19 mouse cellular contexts compared by ENCODE assay signal in genomic region chr13:58598578-58598977, GRCm38 (mm10). TPM values are rescaled to one million over a fixed set of nuclear protein-coding genes. Genes with fewer than 3 reads are reported as not detected.
DNase-seq lines count a peak whose midpoint lies in the region; ATAC-seq and TF ChIP-seq lines count a peak whose summit lies in the region.
"Had no signal": no experiment of that assay in that cellular context is flagged by ENCODE, and none has a peak within 500 bp of the region (broad histone marks: within the 10 kb centered on the region; RNA-seq: fewer than 3 reads in every experiment).

No protein-coding gene starts in this region.

- no peak overlapping the region for H3K4me2 ChIP-seq in lung, postnatal 0 days (replicated peaks; ENCODE audit: low read depth, low read length)
- H3K4me2 ChIP-seq in intestine, postnatal 0 days (replicated peaks; ENCODE audit: low read depth) = no peak overlapping the region
- no peak overlapping the region for H3K4me2 ChIP-seq in stomach, postnatal 0 days (replicated peaks; ENCODE audit: low read depth)
- H3K4me2 ChIP-seq: heart, embryonic 13.5 days; hindbrain, embryonic 15.5 days; limb, embryonic 15.5 days had no signal

- no peak overlapping the region for H3K9ac ChIP-seq in lung, postnatal 0 days (replicated peaks; ENCODE audit: low read depth)
- H3K9ac ChIP-seq in intestine, postnatal 0 days (ENCODE audit: low read depth, low read length) = no peak overlapping the region
- no peak overlapping the region for H3K9ac ChIP-seq in stomach, postnatal 0 days (ENCODE audit: low read length)
- H3K9ac ChIP-seq: forebrain, postnatal 0 days; heart, embryonic 13.5 days; hindbrain, embryonic 15.5 days; limb, embryonic 15.5 days; liver, postnatal 0 days had no signal

- TF ChIP-seq EP300 in lung, postnatal 0 days (IDR thresholded peaks at IDR 0.05) = no peak
- no peak for TF ChIP-seq EP300 in stomach, postnatal 0 days (optimal IDR thresholded peaks at IDR 0.05)

- no peaks in the 10 kb centered on the region for H3K4me1 ChIP-seq in lung, postnatal 0 days (ENCODE audit: insufficient read depth, low read depth, low read length)
- H3K4me1 ChIP-seq in intestine, postnatal 0 days (replicated peaks; ENCODE audit: control insufficient read depth, insufficient read depth, low read length) = peaks cover 5% of the 10 kb centered on the region; the same call in 1 of the 2 replicates
- no peaks in the 10 kb centered on the region for H3K4me1 ChIP-seq in stomach, postnatal 0 days (replicated peaks; ENCODE audit: control insufficient read depth, insufficient read depth)
- peaks cover 10% of the 10 kb centered on the region; the same call in 1 of the 2 replicates for H3K4me1 ChIP-seq in forebrain, embryonic 10.5 days
- H3K4me1 ChIP-seq: hindbrain, embryonic 15.5 days; limb, embryonic 15.5 days had no signal

- peak; percentile 14 for DNase-seq in lung, postnatal 0 days (ENCODE audit: low spot score)
- no peak for DNase-seq in lung, postnatal 25 days (ENCODE audit: low spot score)
- peak; percentile 63 for DNase-seq in R1 (ENCODE audit: low read depth, low spot score)
- DNase-seq in stomach, postnatal 0 days (ENCODE audit: low spot score) = no peak
- DNase-seq in gastrocnemius, postnatal 25 days = no peak
- DNase-seq in forebrain, embryonic 10.5 days (ENCODE audit: extremely low spot score, low spot score) = no peak
- no peak for DNase-seq in cerebellum, postnatal 10 days
- DNase-seq: cerebellum, adult 2 months; forebrain, postnatal 0 days; heart, postnatal 36 days; liver, postnatal 0 days; lung, postnatal 14 days; thymus, adult 18-20 months; thymus, postnatal 4 days had no signal

- no peaks in the 10 kb centered on the region for H3K36me3 ChIP-seq in lung, postnatal 0 days (ENCODE audit: insufficient read depth, low read length)
- H3K36me3 ChIP-seq in intestine, postnatal 0 days (ENCODE audit: control insufficient read depth, insufficient read depth) = no peaks in the 10 kb centered on the region
- H3K36me3 ChIP-seq in stomach, postnatal 0 days (ENCODE audit: control insufficient read depth, insufficient read depth, low read length) = no peaks in the 10 kb centered on the region
- H3K36me3 ChIP-seq in forebrain, embryonic 10.5 days (replicated peaks) = no peaks in the 10 kb centered on the region
- H3K36me3 ChIP-seq: heart, embryonic 13.5 days; hindbrain, embryonic 15.5 days; limb, embryonic 15.5 days; midbrain, embryonic 10.5 days had no signal

- H3K4me3 ChIP-seq in lung, postnatal 0 days (ENCODE audit: low read depth, low read length) = no peak overlapping the region
- H3K4me3 ChIP-seq in intestine, postnatal 0 days (ENCODE audit: low read depth, low read length) = no peak overlapping the region
- H3K4me3 ChIP-seq in stomach, postnatal 0 days (ENCODE audit: low read depth, low read length) = no peak overlapping the region
- H3K4me3 ChIP-seq in forebrain, embryonic 10.5 days = no peak overlapping the region
- H3K4me3 ChIP-seq: heart, embryonic 13.5 days; hindbrain, embryonic 15.5 days; limb, embryonic 15.5 days; midbrain, embryonic 10.5 days had no signal

- WGBS in lung, postnatal 0 days = 20% methylated on average over 4 of the region's 4 CpGs
- 20% methylated on average over 4 of the region's 4 CpGs for WGBS in intestine, postnatal 0 days
- 30% methylated on average over 4 of the region's 4 CpGs for WGBS in stomach, postnatal 0 days
- 63% methylated on average over 4 of the region's 4 CpGs for WGBS in forebrain, embryonic 10.5 days

- ATAC-seq in lung, postnatal 0 days = no peak
- 0 out of 2 replicates have a peak, but pooled peaks have one; percentile 28 for ATAC-seq in intestine, postnatal 0 days
- peak; percentile 53; the same call in 1 of the 2 replicates for ATAC-seq in stomach, postnatal 0 days (ENCODE audit: low FRiP score, low TSS enrichment)
- ATAC-seq: forebrain, postnatal 0 days; liver, postnatal 0 days had no signal

- no peaks in the 10 kb centered on the region for H3K9me3 ChIP-seq in lung, postnatal 0 days (ENCODE audit: low read length)
- H3K9me3 ChIP-seq in intestine, postnatal 0 days (ENCODE audit: control insufficient read depth) = no peaks in the 10 kb centered on the region
- no peaks in the 10 kb centered on the region for H3K9me3 ChIP-seq in stomach, postnatal 0 days (ENCODE audit: control insufficient read depth, low read length)
- H3K9me3 ChIP-seq in forebrain, embryonic 10.5 days = no peaks in the 10 kb centered on the region
- H3K9me3 ChIP-seq: heart, embryonic 13.5 days; hindbrain, embryonic 15.5 days; limb, embryonic 15.5 days; midbrain, embryonic 10.5 days had no signal

- no peaks in the 10 kb centered on the region for H3K27me3 ChIP-seq in lung, postnatal 0 days (replicated peaks; ENCODE audit: insufficient read depth, low read length)
- no peaks in the 10 kb centered on the region for H3K27me3 ChIP-seq in intestine, postnatal 0 days (replicated peaks; ENCODE audit: control insufficient read depth, insufficient read depth, low read length)
- H3K27me3 ChIP-seq in stomach, postnatal 0 days (ENCODE audit: control insufficient read depth, insufficient read depth, low read length) = no peaks in the 10 kb centered on the region
- no peaks in the 10 kb centered on the region for H3K27me3 ChIP-seq in forebrain, embryonic 10.5 days (ENCODE audit: poor library complexity, severe bottlenecking)
- H3K27me3 ChIP-seq: heart, embryonic 13.5 days; hindbrain, embryonic 15.5 days; limb, embryonic 15.5 days had no signal

- no peak overlapping the region for H3K27ac ChIP-seq in lung, postnatal 0 days (ENCODE audit: low read length)
- no peak overlapping the region for H3K27ac ChIP-seq in intestine, postnatal 0 days (ENCODE audit: low read depth, low read length)
- no peak overlapping the region for H3K27ac ChIP-seq in stomach, postnatal 0 days (replicated peaks)
- H3K27ac ChIP-seq in forebrain, embryonic 10.5 days = no peak overlapping the region
- H3K27ac ChIP-seq: heart, embryonic 13.5 days; hindbrain, embryonic 15.5 days; limb, embryonic 15.5 days; midbrain, embryonic 10.5 days had no signal

- no peak for TF ChIP-seq CTCF in lung, postnatal 0 days (IDR thresholded peaks at IDR 0.05)
- no peak for TF ChIP-seq CTCF in intestine, postnatal 0 days (IDR thresholded peaks at IDR 0.05; ENCODE audit: low read depth)
- TF ChIP-seq CTCF in stomach, postnatal 0 days (IDR thresholded peaks at IDR 0.05; ENCODE audit: low read depth) = no peak

RNA-seq across cellular contexts. Expression of gene Slc28a3, which starts 12.1 kb away (rescaled TPM):
- polyA plus RNA-seq in lung, postnatal 0 days (2015; fragmentation: Nextera tagmentation; extraction: Ambion mirVana) = 0.05 and 0.18 TPM in 2 replicates
- 0.09 TPM in 1 of 2 replicates, not detected in the other for polyA plus RNA-seq in intestine, postnatal 0 days (2015; fragmentation: Nextera tagmentation; extraction: Ambion mirVana)
- 5.8 and 6.9 TPM in 2 replicates for polyA plus RNA-seq in stomach, postnatal 0 days (2015; fragmentation: Nextera tagmentation; extraction: Ambion mirVana)
- not detected for total RNA-seq in gastrocnemius, postnatal 25 days (2021)
- 0.06 TPM in 1 of 2 replicates, not detected in the other for polyA plus RNA-seq in forebrain, embryonic 10.5 days (2016; fragmentation: Nextera tagmentation; extraction: Ambion mirVana)
- total RNA-seq: heart, postnatal 36 days had no signal
- polyA plus RNA-seq: heart, embryonic 13.5 days; liver, postnatal 0 days; midbrain, embryonic 10.5 days had no signal

Comparison
In these comparisons a context has a peak if more than half of its experiments do, and no peak if none do; other contexts are left out.
1. DNase-seq: peak in lung, postnatal 0 days (single experiment) and R1 (single experiment); none in lung, postnatal 25 days (single experiment), stomach, postnatal 0 days (single experiment), gastrocnemius, postnatal 25 days (single experiment), forebrain, embryonic 10.5 days (single experiment) and cerebellum, postnatal 10 days (0 of 2).